Mouse (Mus musculus): ENCODE results near the gene Jsrp1. TPM values are rescaled to one million over a fixed set of nuclear protein-coding genes. Genes with fewer than 3 reads are reported as not detected.
"Not testable (repeated sequence)": the region's sequence is repeated elsewhere in the genome, so short reads cannot be mapped to it uniquely, and the experiment has no call there.

Gene Jsrp1
- total RNA-seq, 2 experiments from 2014 or later, result not detected

GRCm38 (mm10) chr10:80836949-80837379, 23.7 kb upstream of the Jsrp1 start:
- no peak for ATAC-seq (replicated peaks; ENCODE audit: low FRiP score, poor library complexity, severe bottlenecking)

GRCm38 (mm10) chr10:80835617-80836016, 22.3 kb upstream of the Jsrp1 start:
- no peak for ATAC-seq (replicated peaks; ENCODE audit: low FRiP score, poor library complexity, severe bottlenecking)

- no peak for ATAC-seq (replicated peaks; ENCODE audit: low FRiP score, poor library complexity, severe bottlenecking)
Observed at GRCm38 (mm10) chr10:80832818-80833217, 19.5 kb upstream of the Jsrp1 start.

GRCm38 (mm10) chr10:80831136-80831535, 17.8 kb upstream of the Jsrp1 start:
- ATAC-seq (replicated peaks; ENCODE audit: low FRiP score, poor library complexity, severe bottlenecking), result no peak

GRCm38 (mm10) chr10:80829359-80830278, 16.3 kb upstream of the Jsrp1 start:
- ATAC-seq (replicated peaks; ENCODE audit: low FRiP score, poor library complexity, severe bottlenecking), result no peak

- ATAC-seq (replicated peaks; ENCODE audit: low FRiP score, poor library complexity, severe bottlenecking), result not testable (repeated sequence)
Observed at GRCm38 (mm10) chr10:80828587-80828986, 15.3 kb upstream of the Jsrp1 start.

GRCm38 (mm10) chr10:80827870-80828420, 14.6 kb upstream of the Jsrp1 start:
- ATAC-seq (replicated peaks; ENCODE audit: low FRiP score, poor library complexity, severe bottlenecking), result no peak

GRCm38 (mm10) chr10:80827063-80827869, 14.0 kb upstream of the Jsrp1 start:
- no peak for ATAC-seq (replicated peaks; ENCODE audit: low FRiP score, poor library complexity, severe bottlenecking)

GRCm38 (mm10) chr10:80826151-80827062, 13.1 kb upstream of the Jsrp1 start, which contains the start of gene Oaz1:
Gene Oaz1 (plus strand): TSS chr10:80826656.
- peak; percentile 84 for ATAC-seq (replicated peaks; ENCODE audit: low FRiP score, poor library complexity, severe bottlenecking)

- no peak for ATAC-seq (replicated peaks; ENCODE audit: low FRiP score, poor library complexity, severe bottlenecking)
Observed at GRCm38 (mm10) chr10:80824827-80825226, 11.5 kb upstream of the Jsrp1 start.

GRCm38 (mm10) chr10:80823847-80824643, 10.7 kb upstream of the Jsrp1 start:
- peak; percentile 48 for ATAC-seq (replicated peaks; ENCODE audit: low FRiP score, poor library complexity, severe bottlenecking)

GRCm38 (mm10) chr10:80823316-80823715, 10.0 kb upstream of the Jsrp1 start:
- ATAC-seq (replicated peaks; ENCODE audit: low FRiP score, poor library complexity, severe bottlenecking), result no peak

- no peak for ATAC-seq (replicated peaks; ENCODE audit: low FRiP score, poor library complexity, severe bottlenecking)
Observed at GRCm38 (mm10) chr10:80822528-80822927, 9.2 kb upstream of the Jsrp1 start.

- no peak for ATAC-seq (replicated peaks; ENCODE audit: low FRiP score, poor library complexity, severe bottlenecking)
Observed at GRCm38 (mm10) chr10:80821991-80822390, 8.7 kb upstream of the Jsrp1 start.

GRCm38 (mm10) chr10:80819406-80819805, 6.1 kb upstream of the Jsrp1 start:
- no peak for ATAC-seq (replicated peaks; ENCODE audit: low FRiP score, poor library complexity, severe bottlenecking)

GRCm38 (mm10) chr10:80818599-80819281, 5.4 kb upstream of the Jsrp1 start:
- ATAC-seq (replicated peaks; ENCODE audit: low FRiP score, poor library complexity, severe bottlenecking), result peak; percentile 96

- ATAC-seq (replicated peaks; ENCODE audit: low FRiP score, poor library complexity, severe bottlenecking), result not testable (repeated sequence)
Observed at GRCm38 (mm10) chr10:80817955-80818354, 4.7 kb upstream of the Jsrp1 start.

- ATAC-seq (replicated peaks; ENCODE audit: low FRiP score, poor library complexity, severe bottlenecking), result no peak
Observed at GRCm38 (mm10) chr10:80817164-80817563, 3.9 kb upstream of the Jsrp1 start.
